Mouse (Mus musculus) c-Kit-positive CD71-positive TER-119-positive erythroid progenitor cells, embryonic 14.5 days (primary cell): ENCODE measurements around the gene Abcb9.
A peak's percentile ranks its signal among the peaks of the same experiment; 100 is the strongest.

Source experiments
- DNase-seq: peaks from one replicate; pipeline ENCODE4 v3.0.0-alpha.2; 2013; ENCODE audit warnings: low spot score

The Abcb9 gene

DNA sequence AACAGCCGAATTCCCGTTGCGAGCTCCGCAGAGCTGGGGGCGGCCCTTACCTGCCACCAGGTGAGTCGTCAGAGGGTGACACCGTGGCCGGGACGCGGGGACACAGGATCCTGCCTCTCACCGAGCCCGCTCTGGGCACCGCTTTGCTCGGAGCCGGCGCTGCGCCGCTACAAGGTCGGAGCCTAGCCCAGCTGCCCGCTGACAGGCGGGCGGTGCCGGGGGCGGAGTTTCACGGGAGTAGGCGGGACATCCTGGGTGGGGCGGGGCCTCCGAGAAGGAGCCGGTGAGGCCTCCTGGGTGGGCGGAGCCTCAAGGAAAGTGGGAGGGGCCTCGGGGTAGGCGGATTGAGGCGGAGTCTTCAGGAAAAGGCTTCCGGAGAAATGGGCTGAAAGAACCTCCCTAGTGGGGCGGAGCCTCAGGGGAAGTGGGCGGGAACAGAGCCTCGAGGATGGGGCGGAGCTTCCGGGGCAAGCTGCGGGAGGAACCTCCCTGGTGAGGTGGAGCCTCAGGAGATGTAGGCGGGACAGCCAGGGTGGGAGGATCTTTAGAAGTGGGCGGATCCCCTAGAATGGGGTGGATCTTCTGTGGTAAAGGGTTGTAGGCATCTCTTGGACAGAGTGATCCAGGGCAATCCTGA lies at the start of gene Abcb9:
Gene Abcb9, minus strand, starts transcription at position 203 of the 637 bp plus-strand sequence.
- peak; percentile 99 for DNase-seq

DNA sequence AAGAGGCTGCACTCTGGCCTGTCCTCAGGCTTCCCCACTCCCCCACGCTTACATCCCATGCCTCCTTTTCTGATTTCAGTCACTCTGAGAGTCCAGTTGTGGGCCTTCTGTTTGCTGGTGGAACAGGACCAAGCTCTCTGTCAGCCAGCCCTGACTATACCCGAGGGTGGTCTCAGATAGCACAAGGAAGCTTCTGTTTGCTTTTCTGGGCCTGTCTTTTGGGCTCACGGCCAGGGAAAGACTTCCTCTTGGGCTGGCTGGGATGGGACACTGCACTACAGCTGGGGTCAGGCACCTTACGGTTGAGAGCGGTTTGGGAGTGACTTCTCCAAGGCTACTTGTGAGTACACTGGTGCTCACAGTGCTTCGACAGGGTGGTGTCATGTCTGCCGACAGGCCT lies 42.5 kb upstream of the Abcb9 start:
- no peak for DNase-seq

DNA sequence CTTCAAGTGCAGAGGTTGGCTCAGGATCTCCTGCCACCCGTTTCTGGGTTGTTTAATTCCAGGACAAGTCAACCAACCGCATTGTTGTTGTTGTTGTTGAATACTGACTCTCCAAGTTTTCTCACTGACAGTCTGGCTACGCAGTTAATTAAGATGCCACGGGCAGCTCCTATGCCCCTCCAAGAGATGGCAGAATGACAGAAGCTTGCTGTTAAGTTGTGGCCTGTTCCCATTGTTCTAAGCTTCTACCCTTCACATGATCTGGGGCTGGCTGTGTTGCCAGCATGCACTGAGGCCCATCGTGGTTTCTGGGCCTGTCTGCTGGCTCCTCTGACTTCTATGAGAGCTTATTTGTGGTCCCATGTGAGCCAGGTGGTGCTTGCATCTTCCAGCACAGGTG lies 38.7 kb upstream of the Abcb9 start:
- no peak for DNase-seq

DNA sequence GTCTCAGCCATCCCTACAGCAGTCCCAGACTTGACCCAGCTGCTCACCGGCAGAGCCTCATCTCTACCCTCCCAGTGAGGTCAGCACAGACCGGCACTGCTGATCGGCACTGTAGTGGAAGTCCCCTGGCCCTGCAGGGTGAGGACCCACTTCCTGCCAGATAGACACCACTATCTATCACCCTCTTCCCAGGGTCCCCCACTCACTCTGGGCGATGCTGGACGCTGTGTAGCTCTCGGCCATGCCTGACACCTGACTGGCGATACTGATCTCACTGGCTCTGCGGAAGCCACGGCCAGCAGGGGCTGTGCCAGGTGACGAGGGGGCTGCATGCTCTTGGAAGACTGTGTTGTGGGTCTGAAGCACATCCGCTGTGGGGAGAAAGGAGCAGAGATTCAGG lies 29.5 kb upstream of the Abcb9 start:
- no peak for DNase-seq

- DNase-seq: no peak
Measured at GRCm38 (mm10) chr5:124122357-124122756, 26.8 kb upstream of the Abcb9 start.

- no peak for DNase-seq
Measured at GRCm38 (mm10) chr5:124119204-124119603, 23.6 kb upstream of the Abcb9 start.

GRCm38 (mm10) chr5:124115990-124116845 lies 20.6 kb upstream of the Abcb9 start, which contains the start of gene Arl6ip4:
Gene Arl6ip4 (plus strand): TSS chr5:124116089.
- peak; percentile 70 for DNase-seq

DNA sequence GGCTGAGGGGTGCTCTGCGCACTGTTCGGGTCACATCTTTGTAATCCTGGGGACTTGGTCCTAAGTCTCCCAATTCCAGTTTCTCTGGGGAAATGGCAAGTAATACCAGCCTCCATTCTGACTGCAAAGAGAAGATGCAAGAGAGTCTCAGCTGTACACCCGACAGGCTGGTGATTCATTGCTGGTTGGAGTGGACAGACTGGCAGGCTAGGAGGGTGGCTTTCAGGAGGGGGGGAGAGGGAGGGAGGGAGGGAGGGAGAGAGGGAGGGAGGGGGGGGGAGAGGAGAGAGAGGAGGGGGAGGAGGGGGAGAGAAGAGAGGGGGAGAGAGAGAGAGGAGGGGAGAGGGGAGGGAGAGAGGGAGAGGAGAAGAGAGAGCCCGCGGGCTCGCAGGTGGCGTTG lies 19.9 kb upstream of the Abcb9 start:
- DNase-seq: no peak

DNA sequence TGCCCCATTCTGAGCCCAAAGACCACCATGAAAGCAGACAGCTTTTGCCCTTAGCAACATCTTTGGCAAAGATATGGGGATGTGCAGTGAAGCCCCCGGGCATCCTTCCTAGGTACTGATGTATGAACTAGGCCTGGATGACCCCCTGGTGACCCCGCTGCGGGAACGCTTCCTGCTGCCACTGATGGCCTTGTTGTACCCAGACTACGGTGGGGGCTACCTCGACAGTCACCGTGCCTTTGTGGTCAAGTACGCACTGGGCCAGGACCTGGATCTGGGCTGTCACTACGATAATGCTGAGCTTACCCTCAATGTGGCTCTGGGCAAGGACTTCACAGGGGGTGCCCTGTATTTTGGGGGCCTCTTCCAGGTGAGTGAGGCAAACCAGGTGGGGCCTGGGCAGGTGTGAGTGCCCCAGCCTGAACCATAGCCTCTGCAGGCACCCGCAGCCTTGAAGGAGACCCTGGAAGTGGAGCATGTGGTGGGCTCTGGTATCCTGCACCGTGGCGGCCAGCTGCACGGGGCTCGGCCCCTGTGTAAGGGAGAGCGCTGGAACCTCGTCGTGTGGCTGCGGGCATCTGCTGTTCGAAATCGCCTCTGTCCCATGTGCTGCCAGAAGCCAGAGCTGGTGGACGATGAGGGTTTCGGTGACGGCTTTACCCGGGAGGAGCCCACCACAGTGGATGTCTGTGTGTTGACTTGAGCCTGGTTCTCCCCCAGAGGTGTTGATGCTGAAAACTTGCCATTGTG lies 18.9 kb upstream of the Abcb9 start:
- DNase-seq: no peak

DNA sequence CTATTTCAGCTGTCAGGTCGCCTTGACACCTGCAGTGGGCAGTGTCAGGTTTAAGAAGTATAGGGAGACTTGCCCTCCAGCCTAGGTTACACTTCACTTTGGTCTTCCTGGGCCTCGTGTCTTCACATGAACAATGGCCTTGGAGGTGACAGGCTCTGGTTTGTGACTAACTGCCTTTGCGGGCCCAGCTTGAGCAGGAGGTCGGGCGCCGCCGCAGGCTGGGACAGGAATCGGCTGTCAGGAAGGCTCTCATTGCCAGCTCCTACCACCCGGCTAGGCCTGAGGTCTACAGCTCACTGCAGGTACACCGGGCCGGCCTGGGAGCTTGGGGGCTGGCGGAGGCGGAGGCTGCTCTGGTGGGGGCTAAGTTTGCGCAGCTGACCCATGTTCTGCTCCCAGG lies 17.4 kb upstream of the Abcb9 start:
- peak; percentile 65 for DNase-seq

GRCm38 (mm10) chr5:124112531-124112930 lies 16.9 kb upstream of the Abcb9 start:
- DNase-seq: peak; percentile 39

GRCm38 (mm10) chr5:124111742-124112497 lies 16.3 kb upstream of the Abcb9 start, which contains the start of gene Ogfod2:
Gene Ogfod2 (plus strand): TSS chr5:124112297.
- DNase-seq: peak; percentile 97

DNA sequence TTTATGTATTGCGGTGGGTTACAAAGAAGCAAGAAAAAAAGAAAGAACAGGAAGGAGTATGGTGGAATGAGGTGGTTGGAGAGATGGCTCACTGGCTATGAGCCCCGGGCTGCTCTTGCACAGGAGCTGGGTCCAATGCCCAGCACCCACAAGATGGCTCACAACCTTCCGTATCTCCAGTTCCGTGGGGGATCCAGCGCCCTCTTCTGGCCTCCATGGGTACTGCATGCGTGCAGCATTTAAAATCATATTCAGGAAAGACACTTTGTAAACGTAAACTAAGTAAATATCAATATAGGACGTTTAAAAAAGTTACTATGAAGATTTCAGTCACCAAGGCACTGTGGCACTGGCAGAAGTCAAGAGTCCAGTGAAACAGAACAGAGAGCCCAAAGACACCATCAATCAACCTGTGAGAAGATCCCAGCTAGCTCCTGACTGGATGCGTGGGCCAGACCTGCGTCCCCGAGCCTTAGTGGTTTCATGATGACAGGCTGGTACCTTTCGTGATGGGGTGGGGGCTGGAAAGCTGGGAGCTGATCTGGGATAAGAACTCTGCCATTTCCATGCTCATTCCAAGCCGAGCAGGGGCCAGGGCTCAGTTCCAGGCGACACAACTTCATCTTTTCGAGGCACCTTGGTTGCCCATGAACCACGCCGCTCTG lies 15.6 kb upstream of the Abcb9 start:
- DNase-seq: peak; percentile 50

GRCm38 (mm10) chr5:124103552-124103951 lies 8.0 kb upstream of the Abcb9 start:
- DNase-seq: no peak

DNA sequence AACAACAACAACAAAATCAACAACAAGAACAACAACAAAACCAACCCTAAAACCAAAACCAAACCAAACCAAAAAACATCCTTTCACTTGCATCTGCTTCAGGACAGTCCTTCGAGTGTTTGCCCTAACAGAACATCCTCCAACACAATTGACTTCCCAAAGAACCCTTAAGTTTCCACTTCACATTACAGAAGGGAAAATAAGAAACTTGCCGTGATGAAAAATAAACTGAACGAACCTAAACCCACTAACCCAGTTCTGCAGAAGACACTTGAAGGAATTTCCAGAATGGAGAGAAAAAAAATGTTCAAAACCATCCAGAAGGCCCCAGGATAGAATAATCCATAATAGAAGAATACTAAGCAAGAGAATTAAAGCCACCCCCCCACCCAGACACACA lies 7.4 kb upstream of the Abcb9 start:
- no peak for DNase-seq

DNA sequence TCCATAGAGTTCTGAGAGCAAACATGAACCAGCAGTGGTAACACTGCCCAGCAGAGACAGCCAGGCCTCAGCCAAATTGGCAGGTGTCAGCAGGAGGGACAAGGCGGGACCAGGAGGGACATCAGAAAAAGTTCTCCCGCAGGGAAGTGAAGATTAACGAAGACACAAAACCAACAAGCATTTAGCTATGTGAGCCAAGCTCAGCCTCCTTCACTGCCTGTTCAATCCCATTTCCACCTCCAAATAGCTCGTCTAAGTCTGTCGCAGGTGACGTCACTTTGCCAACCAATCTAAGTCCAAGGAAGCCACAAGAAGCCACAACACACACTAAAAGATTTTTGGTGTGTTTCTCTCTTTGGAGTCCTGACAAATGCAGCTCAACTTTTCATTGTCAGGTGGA lies 6.7 kb upstream of the Abcb9 start:
- no peak for DNase-seq

DNA sequence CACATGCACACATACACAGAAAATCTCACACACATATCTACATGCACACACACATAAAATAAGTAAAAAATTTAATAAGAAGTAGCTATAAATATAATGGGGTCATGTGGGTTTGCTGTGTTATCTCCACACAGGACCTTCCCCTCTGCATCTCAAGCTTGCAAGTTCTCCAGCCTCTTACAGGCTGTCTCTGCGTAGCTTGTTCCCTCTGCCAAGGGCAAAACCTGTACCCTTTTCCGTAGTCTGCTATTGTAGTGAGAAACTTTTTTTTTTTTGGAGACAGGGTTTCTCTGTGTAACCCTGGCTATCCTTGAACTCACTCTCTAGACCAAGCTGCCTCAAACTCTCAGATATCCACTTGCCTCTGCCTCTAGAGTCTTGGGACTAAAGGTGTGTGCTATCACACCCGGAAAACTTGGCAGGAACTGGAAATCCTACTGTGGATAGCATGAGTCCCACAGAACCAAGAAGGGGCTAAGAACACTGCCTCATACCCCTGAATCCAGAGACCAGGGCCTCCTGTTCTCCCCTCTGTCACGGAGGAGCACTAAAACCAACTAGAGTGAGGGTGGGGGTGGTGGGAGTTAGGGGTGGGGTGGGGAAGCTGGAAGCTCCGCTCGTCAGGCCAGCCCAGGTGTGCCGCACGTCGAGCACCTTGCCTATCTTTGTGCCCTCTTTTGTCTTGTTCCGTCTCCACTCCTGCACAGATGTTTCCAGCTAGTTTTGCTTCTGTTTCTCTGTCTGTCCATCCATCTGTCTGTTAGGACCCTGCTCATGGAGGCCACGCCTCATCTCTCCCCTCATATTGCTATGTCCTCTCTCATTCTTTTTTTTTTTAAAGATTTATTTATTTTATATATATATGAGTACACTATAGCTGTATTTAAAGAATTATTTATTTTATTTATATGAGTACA lies 4.8 kb upstream of the Abcb9 start:
- DNase-seq: no peak

DNA sequence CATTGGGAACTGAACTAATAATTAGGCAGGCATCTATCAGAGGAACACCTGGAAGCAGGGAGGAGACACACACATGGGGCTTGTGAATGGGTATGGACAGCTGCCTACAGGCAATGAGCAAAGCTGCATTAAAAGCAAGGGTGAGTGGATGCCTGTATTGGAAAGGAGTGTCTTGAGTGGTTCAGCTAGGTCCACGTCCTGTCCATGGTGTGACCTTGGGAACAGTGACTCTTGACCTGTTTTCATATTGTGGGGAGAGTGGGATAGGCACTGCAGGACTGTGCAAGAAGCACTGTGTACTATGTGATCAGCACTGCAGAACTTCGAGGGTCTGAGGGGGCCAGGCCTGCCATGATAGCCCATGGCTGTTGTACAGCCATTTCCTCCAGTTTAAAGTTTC lies 3.3 kb upstream of the Abcb9 start:
- no peak for DNase-seq

DNA sequence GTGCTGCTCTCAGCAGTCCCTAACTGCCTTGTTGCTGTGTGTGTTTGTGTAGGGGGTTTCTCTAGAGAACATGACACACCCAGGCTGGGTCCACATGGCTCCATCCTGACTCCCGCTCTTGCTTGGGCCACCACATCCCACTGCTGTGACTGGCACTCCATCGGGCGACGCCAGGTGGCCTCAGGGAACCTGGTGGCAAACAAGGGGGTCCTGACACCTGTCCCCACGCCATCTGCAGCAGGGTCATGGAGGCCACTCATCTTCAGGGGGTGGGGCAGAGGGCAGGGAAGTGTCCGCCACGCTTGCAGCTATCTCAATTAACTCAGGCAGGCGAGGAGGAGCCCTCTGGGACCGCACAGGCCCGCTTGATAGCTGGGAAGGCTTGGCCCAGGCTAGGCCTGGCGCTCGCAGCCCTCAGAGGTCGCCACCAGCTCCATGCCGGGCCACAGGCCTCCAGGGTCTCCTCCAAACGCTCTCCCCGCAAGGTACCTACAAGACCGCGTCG lies 469 bp downstream of the Abcb9 start:
- peak; percentile 63 for DNase-seq
